Mouse (Mus musculus): ENCODE results near the gene Slc25a22.

GRCm38 (mm10) chr7:141443081-141443821 lies 5.6 kb upstream of the Slc25a22 start:
- TF ChIP-seq EP300 (optimal IDR thresholded peaks at IDR 0.05) (no peak), CTCF (IDR thresholded peaks at IDR 0.05; ENCODE audit: low read depth) (peak; percentile 64)

All from stomach, postnatal 0 days (tissue).